Mouse (Mus musculus) liver, embryonic 14.5 days (tissue): ENCODE measurements around the gene Mamld1.

Experiments
- CTCF ChIP-seq: IDR thresholded peaks from 2 replicates; pipeline ENCODE4 v1.5.1; 2016; ENCODE audit warnings: antibody characterized with exemption, low read depth, control low read depth
- EP300 ChIP-seq: IDR thresholded peaks from 2 replicates; pipeline ENCODE4 v1.6.1; 2016; ENCODE audit warnings: antibody characterized with exemption, low read depth

DNA sequence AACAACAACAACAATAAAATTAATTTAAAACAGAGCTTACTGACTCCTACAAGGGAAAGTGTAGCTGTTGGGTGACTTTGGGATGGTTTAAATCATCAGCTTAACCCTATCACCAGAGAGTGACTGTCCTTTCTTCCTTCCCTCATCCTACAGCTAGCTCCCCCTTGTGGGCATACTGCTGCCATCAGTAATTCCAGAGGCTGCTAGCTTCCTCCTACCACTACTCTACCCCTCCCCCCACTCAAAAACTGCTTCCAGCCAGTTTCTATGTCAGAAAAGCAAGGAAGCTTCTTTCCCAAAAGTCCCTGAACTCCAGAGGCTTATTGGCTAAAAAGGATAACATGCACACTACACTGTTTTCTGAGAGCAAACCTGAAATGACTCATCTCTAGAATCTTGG, 81.4 kb downstream of the Mamld1 start:
- TF ChIP-seq CTCF (peak; percentile 38; the same call in 1 of the 2 replicates), EP300 (no peak)
